Mouse (Mus musculus): ENCODE results near the gene Gm20547.

DNA sequence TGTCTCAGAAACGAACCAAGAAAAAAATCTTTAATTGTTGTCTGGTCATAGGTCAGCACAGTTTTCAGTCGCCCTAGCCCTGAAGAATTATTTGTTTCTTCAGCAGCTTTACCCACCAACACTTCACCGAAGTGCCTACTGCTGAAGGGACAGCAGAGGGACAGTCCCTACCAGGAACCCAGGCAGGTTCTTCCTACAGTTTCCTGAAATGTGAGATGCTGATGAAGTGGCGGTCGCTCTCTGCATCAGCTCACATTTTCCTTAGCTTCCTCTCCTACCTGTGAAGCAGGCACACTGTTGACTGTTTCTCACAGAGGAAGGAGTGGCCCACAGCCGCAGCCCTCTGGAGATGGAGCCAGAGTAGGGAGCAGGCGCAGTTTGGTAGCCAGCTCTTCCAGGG is 15.9 kb downstream of the Gm20547 start:
- TF ChIP-seq CTCF (conservative IDR thresholded peaks at IDR 0.05; ENCODE audit: insufficient read depth, insufficient read length, low read depth, low read length) = no peak
- no peak for TF ChIP-seq POLR2A (IDR thresholded peaks at IDR 0.05; ENCODE audit: low read depth, low read length)
